Mouse (Mus musculus) thymus, postnatal 10 days (tissue): ENCODE results near the gene Fanca.
"Not testable (repeated sequence)": the region's sequence is repeated elsewhere in the genome, so short reads cannot be mapped to it uniquely, and the experiment has no call there.

ENCODE experiments used
- DNase-seq, 2 experiments: peaks; one replicate each; pipeline ENCODE4 v3.0.0; 2021; ENCODE audit warnings: low spot score in 2 of 2

The Fanca gene

GRCm38 (mm10) chr8:123271901-123272300 lies 46.5 kb downstream of the Fanca start:
- DNase-seq, result no peak

- no peak for DNase-seq
These were observed 47.2 kb downstream of the Fanca start for GRCm38 (mm10) chr8:123271147-123271546.

- no peak for DNase-seq
These were observed 50.3 kb downstream of the Fanca start for GRCm38 (mm10) chr8:123267926-123268656.

GRCm38 (mm10) chr8:123257593-123257992 lies 60.8 kb downstream of the Fanca start:
- DNase-seq, result not testable (repeated sequence)

GRCm38 (mm10) chr8:123257114-123257513 lies 61.3 kb downstream of the Fanca start:
- DNase-seq, result no peak

- DNase-seq, result no peak
These were observed 63.2 kb downstream of the Fanca start for GRCm38 (mm10) chr8:123255170-123255569.

- peak; percentile 68 to 85 for DNase-seq
These were observed 64.1 kb downstream of the Fanca start, which contains the start of the genes Zfp276 and Vps9d1 for GRCm38 (mm10) chr8:123254099-123254885. Gene Zfp276 (plus strand): TSS chr8:123254195. Gene Vps9d1 (minus strand): TSS chr8:123254348.

GRCm38 (mm10) chr8:123253451-123254098 lies 64.8 kb downstream of the Fanca start:
- no peak for DNase-seq

- no peak for DNase-seq
These were observed 65.5 kb downstream of the Fanca start for GRCm38 (mm10) chr8:123252925-123253324.

- DNase-seq, result no peak
These were observed 67.4 kb downstream of the Fanca start for GRCm38 (mm10) chr8:123250940-123251339.

- no peak for DNase-seq
These were observed 69.8 kb downstream of the Fanca start for GRCm38 (mm10) chr8:123248596-123248995.

GRCm38 (mm10) chr8:123247748-123248147 lies 70.6 kb downstream of the Fanca start:
- DNase-seq, result no peak

- no peak for DNase-seq
These were observed 72.8 kb downstream of the Fanca start for GRCm38 (mm10) chr8:123245543-123245942.

- DNase-seq, result no peak
These were observed 74.0 kb downstream of the Fanca start for GRCm38 (mm10) chr8:123244382-123244781.

GRCm38 (mm10) chr8:123243053-123243452 lies 75.3 kb downstream of the Fanca start:
- DNase-seq, result no peak

GRCm38 (mm10) chr8:123242107-123242923 lies 76.1 kb downstream of the Fanca start:
- no peak for DNase-seq

- no peak for DNase-seq
These were observed 79.0 kb downstream of the Fanca start for GRCm38 (mm10) chr8:123239398-123239797.

- DNase-seq, result peak; percentile 92 to 96
These were observed 82.6 kb downstream of the Fanca start, which contains the start of gene Spata2l for GRCm38 (mm10) chr8:123235520-123236497. Gene Spata2l (minus strand): TSS chr8:123236233.

GRCm38 (mm10) chr8:123234918-123235519 lies 83.4 kb downstream of the Fanca start:
- peak in 1 of 2 experiments; percentile 24 for DNase-seq

- no peak for DNase-seq
These were observed 84.6 kb downstream of the Fanca start for GRCm38 (mm10) chr8:123233760-123234159.
